Mouse (Mus musculus): ENCODE data around the gene Dhrs11.

Gene Dhrs11

GRCm38 (mm10) chr11:84823484-84823897 is 5.3 kb downstream of the Dhrs11 start:
- DNase-seq (ENCODE audit: low spot score in 2 of 2) = peak; percentile 72 to 74

GRCm38 (mm10) chr11:84822487-84822886 is 6.3 kb downstream of the Dhrs11 start:
- DNase-seq (ENCODE audit: low spot score in 2 of 2) = no peak

- DNase-seq (ENCODE audit: low spot score in 2 of 2) = no peak
Measured at GRCm38 (mm10) chr11:84821131-84821770, 7.5 kb downstream of the Dhrs11 start.

GRCm38 (mm10) chr11:84818961-84819692 is 9.7 kb downstream of the Dhrs11 start, which contains the start of gene Mrm1:
Gene Mrm1, minus strand, starts transcription at chr11:84819515.
- DNase-seq (ENCODE audit: low spot score in 2 of 2) = peak; percentile 95 to 97

- peak; percentile 87 for DNase-seq (ENCODE audit: low spot score in 2 of 2)
Measured at GRCm38 (mm10) chr11:84818085-84818960, 10.5 kb downstream of the Dhrs11 start.

- no peak for DNase-seq (ENCODE audit: low spot score in 2 of 2)
Measured at GRCm38 (mm10) chr11:84817362-84817761, 11.4 kb downstream of the Dhrs11 start.

- peak in 1 of 2 experiments; percentile 56 for DNase-seq (ENCODE audit: low spot score in 2 of 2)
Measured at GRCm38 (mm10) chr11:84813724-84814510, 14.9 kb downstream of the Dhrs11 start.

GRCm38 (mm10) chr11:84804373-84804772 is 24.4 kb downstream of the Dhrs11 start:
- no peak for DNase-seq (ENCODE audit: low spot score in 2 of 2)

GRCm38 (mm10) chr11:84797627-84798353 is 31.0 kb downstream of the Dhrs11 start:
- DNase-seq (ENCODE audit: low spot score in 2 of 2) = peak in 1 of 2 experiments; percentile 43

GRCm38 (mm10) chr11:84797026-84797425 is 31.8 kb downstream of the Dhrs11 start:
- DNase-seq (ENCODE audit: low spot score in 2 of 2) = no peak

- peak in 1 of 2 experiments; percentile 31 for DNase-seq (ENCODE audit: low spot score in 2 of 2)
Measured at GRCm38 (mm10) chr11:84794496-84795113, 34.2 kb downstream of the Dhrs11 start.

GRCm38 (mm10) chr11:84793545-84793944 is 35.2 kb downstream of the Dhrs11 start:
- DNase-seq (ENCODE audit: low spot score in 2 of 2) = no peak

- no peak for DNase-seq (ENCODE audit: low spot score in 2 of 2)
Measured at GRCm38 (mm10) chr11:84790383-84790782, 38.4 kb downstream of the Dhrs11 start.

GRCm38 (mm10) chr11:84780143-84780870 is 48.5 kb downstream of the Dhrs11 start:
- DNase-seq (ENCODE audit: low spot score in 2 of 2) = no peak

GRCm38 (mm10) chr11:84775560-84775959 is 53.2 kb downstream of the Dhrs11 start:
- DNase-seq (ENCODE audit: low spot score in 2 of 2) = no peak

- no peak for DNase-seq (ENCODE audit: low spot score in 2 of 2)
Measured at GRCm38 (mm10) chr11:84774870-84775514, 53.8 kb downstream of the Dhrs11 start.

Measured in heart, adult 9 months (tissue).